Mouse (Mus musculus) kidney, adult 10 weeks (tissue): Measurements from ENCODE around the gene Syt11. TPM values are rescaled to one million over a fixed set of nuclear protein-coding genes. Genes with fewer than 3 reads are reported as not detected.

Experiments
- polyA plus RNA-seq: library from polyadenylated mRNA; stranded (reverse); fragments of 350-450 nt; fragmentation: Illumina TruSeq; extraction: RNeasy Lipid Tissue Mini Kit (QIAGEN cat#74804); gene quantifications from one replicate; pipeline ENCODE4 v1.2.3, GENCODE M21; 2014; ENCODE audit warnings: low read depth, low replicate concordance

Syt11 gene
- 24.0 TPM for polyA plus RNA-seq

DNA sequence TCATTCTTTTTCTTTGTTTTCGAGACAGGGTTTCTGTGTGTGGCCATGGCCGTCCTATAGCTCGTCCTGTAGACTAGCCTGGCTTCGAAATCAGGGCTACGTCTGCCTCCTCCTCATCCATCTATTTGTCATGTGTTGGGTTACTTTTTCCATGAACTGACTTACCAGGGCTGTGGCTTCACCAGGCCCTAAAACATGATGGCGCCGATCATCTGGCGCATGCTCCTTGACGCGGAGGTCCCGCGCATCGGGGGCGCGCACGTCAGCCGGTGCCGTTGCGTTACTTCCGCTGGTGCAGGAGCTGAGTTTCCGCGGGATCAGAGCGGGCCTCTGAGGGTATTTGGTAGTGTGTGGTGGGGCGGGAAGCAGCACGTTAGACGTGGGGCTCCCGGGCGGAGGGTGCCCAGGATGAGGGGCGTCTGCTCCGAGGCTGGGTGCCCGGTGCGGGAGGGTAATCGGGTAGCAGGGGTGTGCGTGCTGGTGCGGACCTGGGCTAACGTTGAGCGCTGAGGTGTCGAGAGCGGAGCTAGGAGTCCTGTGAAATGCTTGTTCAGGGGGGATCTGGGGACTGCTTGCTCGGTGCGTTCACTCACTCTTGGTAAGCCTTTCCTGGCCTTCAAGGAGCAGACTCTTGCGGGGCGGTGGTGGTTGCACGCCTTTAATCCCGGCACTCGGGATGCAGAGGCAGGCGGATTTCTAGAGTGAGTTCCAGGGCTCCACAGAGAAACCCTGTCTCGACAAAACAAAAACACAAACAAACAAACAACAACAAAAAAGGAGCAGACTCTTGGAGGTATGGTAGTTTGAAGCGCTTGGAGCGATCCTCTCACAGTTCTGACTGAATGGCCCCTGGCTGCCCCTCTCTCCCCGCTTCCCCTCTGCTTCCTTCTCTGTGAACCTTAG is at the start of gene Syt11:
Gene Syt11, minus strand, starts transcription at position 226 of the 903 bp plus-strand sequence.

DNA sequence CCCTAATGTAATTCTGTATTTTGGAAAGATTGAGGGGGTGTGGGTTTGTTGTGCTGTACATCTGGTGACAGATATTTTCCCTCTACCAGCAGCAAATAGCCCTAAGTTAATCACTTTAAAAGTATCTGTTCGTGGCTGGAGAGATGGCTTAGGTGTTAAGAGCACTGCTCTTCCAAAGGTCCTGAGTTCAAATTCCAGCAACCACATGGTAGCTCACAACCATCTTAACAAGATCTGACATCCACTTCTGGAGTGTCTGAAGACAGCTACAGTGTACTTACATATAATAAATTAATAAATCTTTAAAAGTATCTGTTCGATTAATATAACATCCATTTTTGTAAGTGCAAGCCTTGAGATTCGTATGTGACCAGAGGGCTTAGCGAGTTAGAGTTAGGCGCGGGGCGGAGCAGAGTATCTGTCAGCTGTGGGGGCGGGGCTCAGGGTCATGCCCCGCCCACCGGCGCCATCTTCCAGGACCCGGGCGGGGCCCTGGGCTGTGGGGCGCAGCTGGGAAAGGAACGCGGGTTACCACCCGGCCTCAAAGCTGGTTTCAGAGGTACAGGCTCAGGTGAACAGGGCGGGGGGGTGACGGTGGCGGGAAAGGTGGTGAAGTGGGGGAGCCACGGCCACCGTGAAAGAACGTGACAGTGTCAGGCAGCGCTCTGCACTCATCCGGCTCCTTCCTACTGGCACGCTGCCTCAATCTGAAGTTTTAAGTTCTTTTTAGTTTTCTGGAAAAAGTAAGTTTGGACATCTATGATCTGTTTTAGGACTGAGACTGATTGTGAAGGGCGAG is 58.4 kb downstream of the Syt11 start, which contains the start of gene Rit1:
Gene Rit1, plus strand, starts transcription at position 440 of the 799 bp plus-strand sequence.

Other genes with a start within 250 kb of the Syt11 start
- 0.57 TPM for gene Mex3a, start 242.8 kb downstream of the Syt11 start, polyA plus RNA-seq
- gene Rab25, start 226.9 kb downstream of the Syt11 start, polyA plus RNA-seq, result 2.4 TPM
- gene Lamtor2, start 222.1 kb downstream of the Syt11 start, polyA plus RNA-seq, result 7.3 TPM
- gene Ubqln4, start 221.4 kb downstream of the Syt11 start, polyA plus RNA-seq, result 19.4 TPM
- 22.5 TPM for gene Ssr2, start 199.3 kb downstream of the Syt11 start, polyA plus RNA-seq
- 11.2 TPM for gene Arhgef2, start 169.2 kb downstream of the Syt11 start, polyA plus RNA-seq
- gene Rxfp4, start 122.0 kb downstream of the Syt11 start, polyA plus RNA-seq, result not detected
- 52.6 TPM for gene Khdc4, start 89.4 kb downstream of the Syt11 start, polyA plus RNA-seq
- gene Rit1, start 58.3 kb downstream of the Syt11 start, polyA plus RNA-seq, result 11.8 TPM
- gene Gon4l, start 60.1 kb upstream of the Syt11 start, polyA plus RNA-seq, result 8.4 TPM
- gene Msto1, start 138.8 kb upstream of the Syt11 start, polyA plus RNA-seq, result 1.1 TPM
- 40.4 TPM for gene Ash1l, start 175.5 kb upstream of the Syt11 start, polyA plus RNA-seq
- gene Dap3, start 176.0 kb upstream of the Syt11 start, polyA plus RNA-seq, result 106 TPM